Mouse (Mus musculus) CD4-positive, CD25-positive, alpha-beta regulatory T cell, adult 4 months (primary cell): ENCODE data around the gene Flt3. TPM values are rescaled to one million over a fixed set of nuclear protein-coding genes. Genes with fewer than 3 reads are reported as not detected.

Source experiments
- ATAC-seq: one replicate; pipeline ENCODE4 v1.8.0; 2017
- polyA plus RNA-seq, 2 experiments: library from polyadenylated mRNA; unstranded; fragments of 100-300 nt; shearing (Covaris generic); gene quantifications; one replicate each; pipeline ENCODE4 v1.2.1; 2017

Gene Flt3
- polyA plus RNA-seq, 2 experiments from 2014 or later, result 0.37 TPM; not detected in 1

DNA sequence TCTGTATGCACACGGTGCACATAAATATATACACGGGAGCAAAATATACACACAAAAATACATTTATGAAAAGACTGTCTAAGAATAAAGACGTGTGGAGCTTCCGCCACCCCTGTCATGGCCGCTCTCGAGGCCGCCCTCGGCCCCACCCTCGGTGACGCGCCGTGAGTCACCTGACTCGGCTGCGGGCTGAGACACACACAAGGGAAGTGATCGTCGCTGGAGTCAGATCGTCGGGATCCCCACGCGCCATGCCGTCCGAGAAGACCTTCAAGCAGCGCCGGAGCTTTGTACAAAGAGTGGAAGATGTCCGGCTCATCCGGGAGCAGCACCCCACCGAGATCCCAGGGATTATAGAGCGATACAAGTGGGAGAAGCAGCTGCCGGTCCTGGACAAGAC lies 8.4 kb upstream of the Flt3 start:
- ATAC-seq, result no peak

DNA sequence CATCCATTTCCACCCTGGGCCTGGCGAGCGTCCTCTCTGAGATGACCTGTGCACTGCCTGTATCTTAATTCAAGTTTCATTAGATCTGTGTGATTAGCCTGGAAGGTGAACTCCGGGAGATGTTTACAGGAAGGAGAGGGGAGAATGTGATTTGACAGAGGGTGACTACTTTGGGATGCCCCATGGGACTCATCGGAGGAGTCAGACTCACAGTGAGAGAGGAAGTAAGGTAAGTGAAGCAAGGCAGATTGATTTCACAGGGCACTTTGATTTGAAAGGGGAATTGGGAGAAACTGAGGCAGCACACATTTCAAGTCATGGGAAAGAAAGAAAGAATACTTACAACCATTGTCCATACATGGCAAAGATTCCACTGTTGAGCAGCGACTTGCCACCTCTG lies 5.8 kb upstream of the Flt3 start:
- ATAC-seq, result no peak

DNA sequence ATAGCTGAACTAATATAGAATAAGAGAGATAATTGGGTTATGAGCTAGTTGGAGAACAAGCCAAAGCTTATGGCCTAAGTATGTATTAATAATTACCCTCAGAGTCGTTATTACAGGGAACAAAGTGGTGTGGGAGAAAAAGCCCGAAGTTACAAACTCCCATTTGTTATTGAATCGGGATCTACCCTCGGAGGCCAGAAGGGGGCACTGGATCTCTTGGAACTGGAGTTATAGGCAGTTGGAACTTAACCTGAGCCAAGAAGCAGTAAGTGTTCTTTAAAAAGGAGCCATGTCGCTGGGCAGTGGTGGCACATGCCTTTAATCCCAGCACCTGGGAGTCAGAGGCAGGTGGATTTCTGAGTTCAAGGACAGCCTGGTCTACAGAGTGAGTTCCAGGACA lies 2.2 kb upstream of the Flt3 start:
- ATAC-seq, result no peak

DNA sequence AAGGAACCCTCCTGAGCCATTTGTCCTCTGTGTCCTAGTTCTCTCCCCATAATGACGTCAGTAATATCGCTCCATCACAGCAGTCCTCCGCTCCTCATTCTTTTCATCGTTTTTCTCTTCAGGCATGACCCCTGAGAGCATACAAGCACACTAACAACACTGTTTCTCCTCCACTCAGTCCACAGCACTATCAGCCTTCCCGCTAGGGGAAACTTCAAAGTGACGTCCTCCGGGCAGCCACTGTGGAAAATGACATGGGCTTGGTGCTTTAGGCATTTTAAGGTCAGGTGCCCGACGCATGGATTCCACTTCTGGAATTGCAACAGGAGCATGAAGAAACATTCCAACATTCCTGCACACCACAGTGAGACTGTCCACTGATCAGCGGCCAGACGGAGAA lies 735 bp upstream of the Flt3 start:
- ATAC-seq, result no peak

DNA sequence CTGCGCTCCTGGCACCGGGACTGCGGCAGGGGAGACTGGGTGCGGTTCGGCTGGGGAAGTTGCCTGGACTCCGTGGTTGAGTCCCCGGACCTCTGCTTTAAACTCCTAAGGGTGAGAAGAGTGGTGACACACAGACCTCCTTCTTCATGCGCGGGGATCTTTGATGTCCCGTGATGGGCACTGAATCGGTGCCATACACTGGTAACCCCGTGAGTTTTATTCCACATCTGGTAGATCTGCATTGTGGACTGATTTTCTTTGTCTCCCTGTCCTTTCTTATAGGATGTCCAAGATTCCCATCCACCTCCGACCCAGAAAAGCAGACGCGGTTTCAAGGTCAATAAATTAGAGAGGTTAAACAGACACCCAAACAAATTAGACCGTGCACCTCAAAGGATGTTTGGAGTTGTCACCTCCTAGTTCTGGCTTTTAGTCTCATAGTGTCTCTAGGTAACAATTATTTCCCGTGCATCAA lies 253 bp upstream of the Flt3 start:
- no peak for ATAC-seq

DNA sequence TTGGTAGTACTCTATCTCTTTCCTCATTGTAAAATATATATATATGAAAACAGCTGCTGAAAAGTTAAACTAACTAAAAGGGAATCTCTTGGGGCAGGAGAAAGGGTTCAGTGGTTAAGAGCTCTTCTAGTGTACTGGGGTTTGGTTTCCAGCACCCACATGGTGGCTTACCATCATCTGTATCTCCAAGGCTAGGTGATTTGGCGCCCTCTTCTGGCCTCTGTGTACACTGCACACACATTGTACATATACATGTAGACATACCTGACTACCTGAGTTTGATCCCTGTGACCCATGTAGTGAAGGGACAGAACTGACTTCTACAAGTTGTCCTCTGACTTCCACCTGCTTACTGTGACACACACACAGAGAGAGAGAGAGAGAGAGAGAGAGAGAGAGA lies 5.2 kb downstream of the Flt3 start:
- ATAC-seq, result no peak

DNA sequence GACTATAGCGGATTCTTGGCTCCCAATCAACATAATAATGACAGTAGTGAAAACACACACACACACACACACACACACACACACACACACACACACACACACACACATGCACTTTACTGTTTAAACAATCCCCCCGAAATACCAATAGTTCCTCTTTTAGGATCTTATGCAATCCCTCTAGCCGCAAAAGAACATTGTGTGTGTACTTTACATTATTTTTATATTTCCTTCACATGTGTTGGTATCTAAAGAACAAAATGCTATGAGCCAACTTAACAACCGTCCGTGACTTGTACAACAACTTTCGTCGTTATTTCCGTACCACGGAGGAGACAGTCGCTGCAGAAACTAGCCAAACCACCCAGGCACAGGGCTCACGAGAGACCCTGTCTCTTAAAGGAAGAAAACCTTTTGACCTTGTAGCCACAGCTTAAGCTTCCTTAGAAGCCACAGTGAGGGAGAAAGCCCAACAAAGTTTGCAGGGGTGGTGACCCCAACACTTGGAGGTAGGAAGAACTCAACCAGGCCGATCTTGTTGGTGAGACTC lies 7.5 kb downstream of the Flt3 start:
- no peak for ATAC-seq

DNA sequence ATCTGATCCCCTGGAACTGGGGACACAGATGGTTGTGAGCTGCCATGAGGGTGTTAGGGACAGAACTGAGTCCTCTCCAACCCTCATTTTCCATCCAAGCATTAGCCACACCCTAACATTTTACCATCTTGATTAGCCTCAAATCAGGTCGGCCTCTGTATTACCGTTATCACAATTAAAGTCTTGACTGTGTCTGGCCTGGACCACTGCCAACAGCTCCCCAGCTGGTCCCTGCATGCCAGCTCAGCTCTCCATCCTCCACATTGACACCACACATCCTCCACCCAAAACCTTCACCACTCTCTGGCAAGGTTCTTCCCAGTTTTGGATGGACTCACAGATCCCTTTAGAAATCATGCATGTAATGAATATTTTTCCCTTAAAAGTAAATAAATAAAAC lies 9.5 kb downstream of the Flt3 start:
- no peak for ATAC-seq

DNA sequence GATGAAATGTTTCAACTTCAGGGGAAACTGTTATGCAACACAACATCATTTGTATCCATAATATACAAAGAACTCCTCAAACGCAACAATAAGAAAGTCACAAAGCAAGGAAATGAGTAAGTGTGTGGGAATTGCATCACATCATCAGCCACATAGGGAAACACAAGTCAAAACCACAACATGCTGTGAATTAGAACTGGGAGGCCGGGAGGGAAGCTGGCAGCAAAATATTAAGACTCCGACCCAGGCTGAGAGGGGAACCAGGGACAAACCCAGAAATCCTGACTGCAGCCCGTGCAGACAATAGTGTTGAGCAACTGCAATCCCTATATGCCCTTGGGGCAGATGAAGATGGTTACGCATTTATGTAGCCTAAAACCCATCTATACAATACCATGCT lies 11.2 kb downstream of the Flt3 start:
- ATAC-seq, result no peak

DNA sequence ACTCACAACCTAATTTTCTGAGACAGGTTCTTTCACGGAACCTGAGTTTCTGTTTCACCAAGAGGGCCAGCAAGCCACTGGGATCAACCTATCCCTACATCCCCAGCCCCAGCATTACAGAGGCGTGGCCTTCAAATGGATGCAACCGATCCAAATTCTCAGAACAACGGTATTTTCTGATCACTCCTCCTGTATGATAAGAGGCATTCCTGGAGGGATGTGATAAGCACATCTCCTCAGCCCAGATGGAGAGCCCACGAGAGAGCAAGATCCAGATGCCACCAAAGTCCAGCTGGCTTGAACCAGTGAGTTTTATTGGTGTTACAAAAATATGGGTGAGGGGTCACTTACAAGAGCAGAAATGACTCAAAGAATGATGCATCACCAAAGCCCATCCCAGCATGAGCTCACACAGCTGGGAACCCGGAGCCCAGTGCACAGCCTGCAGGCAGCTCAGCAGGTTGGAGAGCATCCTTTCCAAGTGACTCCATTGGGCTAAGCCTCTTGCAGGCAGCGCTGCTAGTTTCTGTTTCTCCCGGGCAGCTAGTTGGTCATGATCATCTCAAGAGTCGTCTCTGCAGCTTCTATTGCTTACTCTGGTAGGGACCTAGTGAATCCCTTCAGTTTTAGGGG lies 11.8 kb downstream of the Flt3 start:
- ATAC-seq, result no peak

DNA sequence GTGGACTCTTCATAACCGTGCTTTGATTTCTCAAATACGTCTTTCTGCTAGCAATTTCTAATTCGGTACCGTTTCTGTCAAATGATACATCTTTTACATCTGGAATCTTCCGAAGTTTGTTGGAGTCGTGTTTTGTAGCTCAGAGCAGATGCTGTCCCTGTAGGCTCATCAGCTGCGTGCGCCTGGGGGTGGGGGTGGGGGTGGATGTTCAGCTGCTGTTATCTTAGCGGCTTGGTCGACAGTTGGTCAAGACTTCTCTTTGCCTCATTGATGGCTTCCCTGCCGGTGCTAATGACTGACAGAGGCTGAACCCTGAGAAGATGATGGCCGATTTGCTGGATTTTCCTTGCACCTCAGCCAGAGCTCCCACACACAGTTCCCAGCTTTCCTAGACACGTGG lies 13.4 kb downstream of the Flt3 start:
- ATAC-seq, result no peak

DNA sequence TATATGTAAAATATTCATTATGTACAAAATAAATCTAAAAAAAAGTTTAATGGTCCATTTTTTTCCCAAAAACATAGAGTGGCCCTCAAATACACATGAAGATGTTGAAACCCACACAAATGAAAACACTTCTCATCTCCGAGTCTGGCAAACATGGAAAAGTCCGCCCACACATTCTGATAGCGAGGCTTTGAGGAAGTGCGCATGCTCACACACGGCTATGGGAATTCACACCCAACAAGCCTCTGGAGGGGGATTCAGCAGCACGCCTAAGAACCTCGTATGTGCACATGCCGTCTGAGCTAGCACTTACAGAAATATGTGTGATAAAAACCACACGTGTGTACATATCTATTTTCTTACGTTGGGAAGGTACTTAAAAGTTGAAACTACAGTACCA lies 18.9 kb downstream of the Flt3 start:
- no peak for ATAC-seq

DNA sequence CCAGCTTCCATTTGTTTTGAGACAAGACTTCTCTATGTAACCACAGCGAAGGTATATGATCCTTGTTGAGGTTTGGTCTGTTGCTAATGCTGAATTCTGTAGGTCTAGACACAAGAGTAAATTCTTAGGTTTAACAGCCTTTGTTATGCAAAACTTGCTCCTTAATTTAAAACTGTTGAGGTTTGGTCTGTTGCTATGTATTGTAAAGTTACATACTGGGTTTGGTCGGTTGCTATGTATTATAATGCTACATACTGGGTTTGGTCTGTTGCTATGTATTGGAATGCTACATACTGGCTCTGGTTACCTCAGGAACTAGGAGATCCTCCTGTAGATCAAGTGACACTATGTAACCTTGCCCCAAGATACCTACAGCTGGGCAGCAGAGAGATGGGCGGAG lies 20.8 kb downstream of the Flt3 start:
- no peak for ATAC-seq

DNA sequence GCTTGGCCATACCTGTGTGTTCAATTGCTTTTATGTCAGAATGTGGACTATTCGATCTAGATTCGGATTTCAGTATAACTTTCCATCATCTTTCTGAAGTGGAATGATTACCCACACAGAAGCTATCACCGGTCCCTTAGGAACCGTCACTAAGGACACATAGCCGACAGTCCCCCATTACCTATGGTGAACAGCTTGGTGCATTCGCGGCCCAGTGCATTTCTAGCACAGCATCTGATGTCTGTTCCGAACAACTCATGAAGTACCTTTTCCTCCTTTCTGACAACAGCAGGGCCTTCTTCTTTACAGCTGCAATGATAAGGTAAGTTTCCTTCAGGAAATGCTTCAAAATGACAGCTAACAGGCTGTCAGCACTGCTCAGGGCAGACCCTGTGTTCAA lies 30.0 kb downstream of the Flt3 start:
- ATAC-seq, result no peak

DNA sequence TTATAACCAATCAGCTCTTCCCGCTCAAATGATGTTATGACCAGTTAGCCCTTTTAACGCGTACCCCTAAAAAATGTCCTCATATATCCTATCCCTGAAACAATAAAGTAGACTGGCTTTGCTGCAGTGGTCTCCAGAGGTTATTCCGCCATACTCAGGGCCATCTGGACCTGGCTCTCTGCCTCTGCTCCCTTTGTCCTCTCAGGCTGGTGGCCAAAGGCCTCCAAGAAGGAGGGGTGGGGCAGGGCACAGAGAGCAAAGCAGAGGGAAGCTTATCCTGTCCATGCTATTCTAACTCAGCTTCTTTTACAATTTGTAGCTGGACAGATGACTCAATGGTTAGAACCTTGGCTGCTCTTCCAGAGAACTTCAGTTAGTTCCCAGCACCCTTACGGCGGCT lies 32.1 kb downstream of the Flt3 start:
- no peak for ATAC-seq

DNA sequence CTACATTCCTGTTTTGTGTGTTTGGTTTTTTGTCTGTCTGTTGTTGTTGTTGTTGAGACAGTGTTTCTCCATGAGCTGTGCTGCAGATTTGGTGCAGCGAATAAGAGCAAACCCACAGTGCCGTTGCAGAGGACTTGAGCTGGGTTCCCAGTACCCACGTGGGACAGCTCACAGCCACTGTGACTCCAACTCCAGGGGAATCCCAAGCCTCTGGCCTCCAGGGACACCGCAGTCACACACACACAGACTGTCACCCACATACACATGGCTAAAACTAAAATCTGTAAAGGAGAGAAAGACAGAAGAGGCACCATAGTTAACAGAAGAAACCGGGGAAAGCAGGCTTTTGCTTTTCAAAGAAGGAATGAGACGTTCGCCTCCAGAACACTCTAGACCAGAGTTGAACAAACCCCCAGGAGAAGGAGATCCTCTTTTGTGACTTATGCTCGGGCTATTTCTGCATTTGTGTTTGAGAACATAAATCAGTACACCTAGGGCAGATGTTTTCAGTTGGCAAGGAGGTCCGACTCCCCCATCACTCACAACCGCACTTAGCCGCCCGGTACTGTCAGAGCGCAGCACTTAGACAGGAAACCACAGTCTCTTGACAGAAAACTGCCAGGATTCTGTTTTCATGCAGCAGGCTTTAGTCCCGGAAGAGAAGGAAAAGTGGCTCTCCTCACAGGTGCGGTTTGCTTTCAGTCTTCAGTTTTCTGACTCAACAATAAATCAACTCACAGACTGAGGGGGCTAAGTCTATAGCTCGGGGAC lies 34.1 kb downstream of the Flt3 start:
- ATAC-seq, result peak; percentile 61

DNA sequence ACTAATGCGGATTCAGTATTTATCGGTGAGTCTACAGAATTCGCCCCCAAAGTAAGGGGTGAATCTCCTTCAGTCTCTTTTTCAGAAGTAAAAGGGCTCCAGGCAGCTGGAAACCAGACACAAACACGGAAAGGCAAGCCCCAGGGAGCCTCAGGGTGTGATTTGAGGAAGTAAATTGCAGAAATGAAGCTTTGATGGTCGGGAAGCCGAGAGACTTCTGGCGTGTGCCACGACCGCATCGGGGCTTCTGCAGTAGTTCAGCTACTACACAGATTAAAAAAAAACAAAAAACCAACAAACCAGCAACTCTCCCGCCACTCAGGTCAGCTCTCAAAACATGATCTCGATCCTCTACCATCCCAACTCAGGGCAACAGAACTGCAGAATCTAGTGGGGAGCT lies 37.2 kb downstream of the Flt3 start:
- ATAC-seq, result no peak

DNA sequence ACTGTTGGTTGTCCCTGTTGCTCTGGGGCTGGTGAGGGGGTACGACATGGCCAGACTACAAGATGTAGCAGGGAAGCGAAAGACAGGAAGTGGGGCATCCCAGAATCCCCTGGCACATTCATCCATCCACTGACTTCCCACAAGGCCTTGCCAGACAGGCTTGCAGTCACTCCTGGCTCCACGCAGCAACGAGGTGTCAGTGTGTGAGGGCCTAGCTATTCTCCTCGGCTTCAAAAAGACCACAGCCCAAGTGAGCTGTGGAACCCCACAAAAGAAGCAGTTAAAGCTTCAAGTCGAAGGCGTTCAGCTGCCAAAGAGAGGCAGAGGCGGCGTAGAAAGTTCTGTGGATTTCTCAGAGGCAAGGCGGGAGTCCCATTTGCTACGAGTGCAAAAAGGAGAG lies 41.8 kb downstream of the Flt3 start:
- no peak for ATAC-seq

DNA sequence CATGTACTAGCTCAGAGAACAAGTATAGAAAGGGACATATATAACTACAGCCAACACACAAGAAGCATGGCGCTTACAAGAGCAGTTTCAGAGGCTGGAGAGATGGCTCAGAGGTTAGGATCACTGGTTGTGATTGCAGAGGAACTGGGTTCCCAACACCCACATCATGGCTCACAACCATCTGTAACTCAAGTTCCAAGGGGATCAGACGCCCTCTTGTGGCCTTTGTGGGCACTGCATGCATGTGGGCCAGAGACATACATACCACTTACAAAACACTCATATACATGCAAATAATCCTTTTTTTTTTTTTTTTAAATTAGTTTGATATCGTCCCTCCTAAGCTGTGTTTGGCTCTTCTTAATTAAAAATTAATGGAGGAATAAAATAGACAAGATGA lies 42.8 kb downstream of the Flt3 start:
- ATAC-seq, result no peak

DNA sequence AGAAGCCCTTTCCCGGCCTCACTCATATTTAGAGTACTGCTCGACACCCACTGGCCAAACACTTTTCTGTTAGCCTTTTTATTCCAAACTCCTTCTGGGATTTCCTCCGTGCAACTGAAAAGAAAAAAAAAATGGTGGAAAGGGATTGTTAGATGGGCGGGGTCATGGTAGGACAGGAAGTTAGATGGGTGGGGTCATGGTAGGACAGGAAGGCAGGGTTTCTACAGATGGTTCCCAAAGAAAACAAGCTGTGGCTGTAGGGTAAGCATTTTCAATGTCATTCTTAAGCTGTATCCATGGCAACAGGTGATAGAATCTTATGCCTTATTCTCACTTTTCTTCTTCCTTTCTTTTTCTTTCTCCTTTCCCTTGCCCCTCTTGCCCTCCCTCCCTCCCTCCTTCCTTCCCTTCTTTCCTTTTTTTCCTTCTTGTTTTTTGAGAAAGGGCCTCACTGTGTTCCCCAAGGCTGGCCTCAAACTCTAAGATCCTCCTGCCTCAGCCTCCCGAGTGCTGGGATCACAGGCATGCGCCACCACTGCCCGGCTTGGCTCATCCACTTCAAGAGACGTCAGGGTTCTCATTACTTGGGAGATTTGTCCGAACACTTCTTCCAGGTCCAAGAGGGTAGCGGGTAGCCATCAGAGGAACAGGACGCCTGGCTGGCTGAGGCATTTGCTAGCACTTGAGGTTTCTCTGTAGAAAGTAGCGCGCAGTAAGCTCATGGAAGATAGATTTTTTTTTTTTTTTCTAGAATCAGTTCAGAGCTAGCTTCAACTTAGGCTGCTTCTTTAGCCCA lies 43.8 kb downstream of the Flt3 start:
- no peak for ATAC-seq

DNA sequence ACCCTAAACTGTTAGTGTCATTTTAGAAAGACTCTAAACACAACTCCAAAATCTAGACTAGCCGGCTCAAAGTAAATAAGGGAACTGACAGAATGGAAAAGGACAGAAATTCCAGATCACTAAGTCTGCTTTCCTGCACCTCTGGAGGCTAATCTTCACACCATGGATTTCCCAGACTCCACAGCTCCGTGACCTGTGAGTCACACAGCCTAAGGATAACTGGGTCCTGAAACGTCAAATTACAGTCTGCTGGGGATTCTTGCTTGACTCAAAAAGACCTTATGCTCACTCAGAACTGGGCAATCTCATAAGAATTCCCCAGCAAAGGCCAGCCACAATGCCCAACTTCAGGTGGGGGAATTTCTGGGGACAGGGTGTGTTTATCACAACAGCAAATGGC lies 44.5 kb downstream of the Flt3 start:
- ATAC-seq, result no peak

DNA sequence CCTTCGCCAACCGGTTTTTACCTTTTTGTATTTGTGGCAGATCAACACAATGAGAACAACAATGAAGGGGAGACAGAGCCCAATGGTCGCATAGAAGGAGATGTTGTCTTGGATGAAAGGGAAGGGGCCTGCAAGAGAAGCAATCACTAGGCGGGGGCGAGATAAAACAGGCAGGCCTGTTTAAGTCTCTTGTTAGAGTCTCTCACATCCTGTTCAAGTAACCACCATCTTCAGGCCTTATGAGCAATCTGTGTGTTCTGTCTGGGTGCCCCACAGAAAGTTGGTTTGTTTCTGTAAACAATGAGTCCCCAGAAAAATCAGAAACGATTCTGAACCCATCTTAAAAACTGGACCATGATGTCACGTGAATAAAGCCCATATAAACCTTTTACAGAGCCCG lies 45.3 kb downstream of the Flt3 start:
- no peak for ATAC-seq

DNA sequence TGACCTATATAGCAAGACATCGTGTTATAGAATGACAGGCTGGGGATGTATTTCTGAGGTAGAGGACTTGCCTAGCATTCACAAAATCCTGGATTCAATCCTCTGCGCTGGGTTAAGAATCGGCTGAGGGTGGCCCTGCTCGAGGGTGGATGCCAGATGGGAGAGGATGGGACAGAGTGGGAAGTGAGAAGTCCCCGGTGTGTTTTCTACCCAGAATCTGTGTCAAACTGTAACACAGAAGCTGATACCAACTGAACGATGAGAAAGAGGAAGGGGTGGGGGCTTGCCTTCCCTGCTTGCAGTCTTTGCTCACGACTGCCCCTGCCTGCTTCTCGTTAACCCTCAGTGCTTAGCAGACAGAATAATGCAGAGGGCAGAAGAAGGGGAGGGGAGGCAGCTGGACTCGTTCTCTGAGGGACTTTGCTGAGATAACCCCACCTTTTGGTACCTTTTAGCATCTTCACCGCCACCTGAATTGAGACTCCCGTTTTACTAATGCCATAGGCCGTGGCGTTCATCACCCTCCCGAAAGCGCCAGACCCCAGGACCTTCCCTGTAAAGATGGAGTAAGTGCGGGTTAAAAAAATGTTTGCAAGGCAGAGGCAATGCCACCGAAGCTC lies 46.0 kb downstream of the Flt3 start:
- ATAC-seq, result no peak
